Mouse (Mus musculus): ENCODE measurements around the gene Fmnl3. TPM values are rescaled to one million over a fixed set of nuclear protein-coding genes. Genes with fewer than 3 reads are reported as not detected.

Fmnl3 gene
- polyA plus RNA-seq, 1 experiment = 10.7 TPM

DNA sequence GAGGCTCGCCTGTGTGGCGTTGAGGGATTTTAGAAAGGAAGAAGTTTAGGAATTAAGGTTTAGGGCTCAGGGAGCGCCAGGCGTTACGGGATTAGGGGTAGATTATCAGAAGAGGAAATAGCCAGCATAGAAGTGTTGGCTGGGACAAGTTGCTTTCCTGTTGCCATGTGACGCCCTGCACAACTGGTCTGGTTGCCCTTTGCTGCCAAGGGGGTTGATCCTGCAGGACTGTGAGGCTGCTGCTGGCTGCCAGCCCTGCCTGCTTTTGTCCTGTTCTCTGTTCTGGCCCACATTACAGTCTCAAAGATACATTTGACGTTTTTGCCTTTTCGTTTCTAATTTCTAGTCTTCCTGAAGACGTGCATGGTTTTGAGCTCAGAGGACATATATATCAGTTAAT is 34.9 kb upstream of the Fmnl3 start:
- no peak for DNase-seq
- Histone ChIP-seq H3K4me3 (replicated peaks; ENCODE audit: insufficient read depth, low read depth, low read length) (no peak overlapping the region), H3K27me3 (ENCODE audit: control insufficient read depth, insufficient read depth, low read length) (no peaks in the 10 kb centered on the region), H3K4me1 (ENCODE audit: control insufficient read depth, insufficient read depth, low read length) (peaks cover under 1% of the 10 kb centered on the region; the same call in 1 of the 2 replicates), H3K27ac (ENCODE audit: insufficient read depth, low read length) (no peak overlapping the region)
- TF ChIP-seq POLR2A (IDR thresholded peaks at IDR 0.05; ENCODE audit: borderline replicate concordance, insufficient read depth, low read length) = no peak
- no peak for TF ChIP-seq CTCF (IDR thresholded peaks at IDR 0.05; ENCODE audit: borderline replicate concordance, insufficient read depth, low read depth, low read length)
- WGBS = 75% methylated on average over 9 of the region's 9 CpGs

DNA sequence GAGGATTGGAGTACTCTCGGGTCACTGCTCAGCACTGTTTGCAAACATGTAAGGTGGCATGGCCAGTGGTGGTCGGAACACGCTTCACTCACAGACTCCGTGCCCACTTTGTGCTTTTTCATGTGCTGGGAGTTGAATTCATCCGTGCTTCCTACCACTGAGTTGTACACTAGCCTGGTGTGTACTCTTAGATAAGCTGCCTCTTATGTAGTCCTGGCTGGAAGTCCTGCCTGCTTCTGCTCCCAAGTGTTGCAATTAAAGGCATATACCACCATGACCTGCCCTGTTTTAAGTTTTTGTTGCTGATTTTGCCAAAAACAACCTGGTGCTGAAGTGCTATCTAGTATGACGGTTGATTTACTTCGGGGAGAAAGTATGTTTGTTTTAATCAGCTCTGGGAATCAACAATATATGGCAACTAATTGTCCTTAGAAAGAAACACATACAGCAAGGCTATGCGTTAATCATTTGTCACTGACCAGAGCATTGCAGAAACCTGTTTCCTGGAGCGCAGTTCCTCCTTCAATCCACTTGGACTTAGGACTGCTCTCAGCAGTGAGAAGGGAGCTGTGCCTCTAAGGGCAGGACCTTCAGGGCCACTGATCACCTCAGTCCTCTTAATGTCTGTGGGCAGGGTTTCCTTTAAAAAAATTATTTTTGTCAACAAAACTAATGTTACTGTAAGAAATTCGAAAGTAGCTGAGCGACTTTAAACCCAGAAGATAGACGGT is 33.0 kb upstream of the Fmnl3 start:
- TF ChIP-seq CTCF (IDR thresholded peaks at IDR 0.05; ENCODE audit: borderline replicate concordance, insufficient read depth, low read depth, low read length) (no peak), POLR2A (IDR thresholded peaks at IDR 0.05; ENCODE audit: borderline replicate concordance, insufficient read depth, low read length) (no peak)
- 92% methylated on average over 12 of the region's 12 CpGs for WGBS
- H3K4me1 ChIP-seq (ENCODE audit: control insufficient read depth, insufficient read depth, low read length) = peaks cover 7% of the 10 kb centered on the region
- DNase-seq = no peak
- no peaks in the 10 kb centered on the region for H3K27me3 ChIP-seq (ENCODE audit: control insufficient read depth, insufficient read depth, low read length)
- no peak overlapping the region for H3K27ac ChIP-seq (ENCODE audit: insufficient read depth, low read length)
- H3K4me3 ChIP-seq (replicated peaks; ENCODE audit: insufficient read depth, low read depth, low read length) = no peak overlapping the region

DNA sequence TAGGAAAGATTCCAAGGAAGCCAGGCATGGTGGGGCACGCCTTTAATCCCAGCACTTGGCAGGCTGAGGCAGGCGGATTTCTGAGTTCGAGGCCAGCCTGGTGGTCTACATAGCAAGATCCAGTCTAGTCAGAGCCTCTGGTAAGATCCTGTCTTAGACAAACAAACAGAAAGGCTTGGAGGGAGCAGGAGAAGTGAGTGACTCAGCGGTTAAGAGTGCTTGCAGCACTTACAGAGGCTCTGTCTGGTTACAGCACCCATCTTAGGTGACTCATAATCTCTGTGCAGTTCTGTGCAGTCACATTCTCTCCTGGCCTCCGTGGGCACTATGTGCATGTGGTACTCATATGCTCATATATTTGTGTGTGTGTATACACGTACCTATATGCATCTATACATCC is 30.3 kb upstream of the Fmnl3 start:
- no peak for TF ChIP-seq CTCF (IDR thresholded peaks at IDR 0.05; ENCODE audit: borderline replicate concordance, insufficient read depth, low read depth, low read length)
- TF ChIP-seq POLR2A (IDR thresholded peaks at IDR 0.05; ENCODE audit: borderline replicate concordance, insufficient read depth, low read length) = no peak
- no peak for DNase-seq
- 77% methylated on average over 6 of the region's 6 CpGs for WGBS

DNA sequence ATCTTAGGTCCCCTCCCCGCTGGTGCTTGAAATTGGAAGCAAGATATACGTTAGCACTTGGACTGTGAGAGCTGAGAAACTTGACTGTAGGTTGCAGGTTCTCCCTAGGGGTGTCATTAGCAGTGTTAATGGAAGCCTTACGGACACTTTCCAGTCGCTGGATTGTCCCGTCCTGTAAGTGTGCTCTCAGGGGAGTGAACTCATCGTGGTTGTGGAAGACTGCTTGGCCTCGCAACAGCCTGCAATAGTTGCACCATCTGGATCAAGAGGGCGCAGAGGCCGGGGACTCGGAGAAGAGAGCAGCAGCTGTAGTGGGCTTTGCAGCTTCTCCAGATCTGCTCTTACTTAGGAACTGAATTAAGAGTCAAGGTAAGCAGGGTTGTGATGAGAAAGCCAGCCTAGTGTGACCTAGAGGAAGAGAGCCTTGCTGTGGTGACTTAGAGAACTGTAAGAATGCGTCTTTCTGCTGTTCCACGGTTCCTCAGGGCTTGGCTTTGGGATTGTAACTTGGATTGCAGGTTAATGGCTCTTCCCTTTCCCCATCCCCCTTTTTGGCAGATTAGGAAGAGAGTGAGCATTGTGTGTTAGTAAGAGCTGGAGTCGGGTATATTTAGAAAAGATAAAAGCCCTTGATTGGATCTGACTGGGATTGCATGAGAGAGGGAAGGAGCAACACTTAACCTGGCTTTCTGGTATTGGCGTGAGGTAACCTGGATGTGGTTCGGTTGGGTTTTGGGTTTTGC is 29.4 kb upstream of the Fmnl3 start:
- WGBS = 33% methylated on average over 15 of the region's 15 CpGs
- no peak for DNase-seq
- H3K4me1 ChIP-seq (ENCODE audit: control insufficient read depth, insufficient read depth, low read length) = peaks cover 11% of the 10 kb centered on the region
- TF ChIP-seq POLR2A (IDR thresholded peaks at IDR 0.05; ENCODE audit: borderline replicate concordance, insufficient read depth, low read length) = no peak
- no peak for TF ChIP-seq CTCF (IDR thresholded peaks at IDR 0.05; ENCODE audit: borderline replicate concordance, insufficient read depth, low read depth, low read length)
- no peaks in the 10 kb centered on the region for H3K27me3 ChIP-seq (ENCODE audit: control insufficient read depth, insufficient read depth, low read length)
- no peak overlapping the region for H3K27ac ChIP-seq (ENCODE audit: insufficient read depth, low read length)
- no peak overlapping the region for H3K4me3 ChIP-seq (replicated peaks; ENCODE audit: insufficient read depth, low read depth, low read length)

More for the DNA sequence above, 30.3 kb upstream of the Fmnl3 start:
- no peaks in the 10 kb centered on the region for H3K27me3 ChIP-seq (ENCODE audit: control insufficient read depth, insufficient read depth, low read length)
- H3K4me1 ChIP-seq (ENCODE audit: control insufficient read depth, insufficient read depth, low read length) = peaks cover 8% of the 10 kb centered on the region
- no peak overlapping the region for H3K27ac ChIP-seq (ENCODE audit: insufficient read depth, low read length)
- no peak overlapping the region for H3K4me3 ChIP-seq (replicated peaks; ENCODE audit: insufficient read depth, low read depth, low read length)

DNA sequence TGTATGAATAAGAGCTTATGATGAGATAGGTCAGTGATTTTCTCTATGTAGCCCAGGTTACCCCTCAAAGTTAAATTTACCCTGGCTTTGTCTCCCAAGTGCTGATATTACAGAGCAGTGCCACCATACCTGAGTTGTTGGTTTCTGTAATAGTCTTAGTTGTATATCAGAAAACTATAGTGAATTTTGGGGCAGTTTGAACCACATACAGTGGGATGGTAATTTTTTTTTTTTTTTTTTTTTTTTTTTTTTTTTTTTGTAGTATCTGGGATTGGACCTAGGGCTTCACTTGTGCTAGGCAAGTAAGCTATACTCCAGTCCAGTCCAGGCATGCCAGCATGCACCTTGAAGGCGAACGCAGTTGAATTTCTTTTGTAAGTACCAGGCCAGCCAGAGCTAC is 27.3 kb upstream of the Fmnl3 start:
- 80% methylated on average over 2 of the region's 2 CpGs for WGBS
- no peak overlapping the region for H3K27ac ChIP-seq (ENCODE audit: insufficient read depth, low read length)
- no peak overlapping the region for H3K4me3 ChIP-seq (replicated peaks; ENCODE audit: insufficient read depth, low read depth, low read length)
- no peaks in the 10 kb centered on the region for H3K27me3 ChIP-seq (ENCODE audit: control insufficient read depth, insufficient read depth, low read length)
- TF ChIP-seq CTCF (IDR thresholded peaks at IDR 0.05; ENCODE audit: borderline replicate concordance, insufficient read depth, low read depth, low read length) (no peak), POLR2A (IDR thresholded peaks at IDR 0.05; ENCODE audit: borderline replicate concordance, insufficient read depth, low read length) (no peak)
- H3K4me1 ChIP-seq (ENCODE audit: control insufficient read depth, insufficient read depth, low read length) = peaks cover 11% of the 10 kb centered on the region
- DNase-seq = no peak

DNA sequence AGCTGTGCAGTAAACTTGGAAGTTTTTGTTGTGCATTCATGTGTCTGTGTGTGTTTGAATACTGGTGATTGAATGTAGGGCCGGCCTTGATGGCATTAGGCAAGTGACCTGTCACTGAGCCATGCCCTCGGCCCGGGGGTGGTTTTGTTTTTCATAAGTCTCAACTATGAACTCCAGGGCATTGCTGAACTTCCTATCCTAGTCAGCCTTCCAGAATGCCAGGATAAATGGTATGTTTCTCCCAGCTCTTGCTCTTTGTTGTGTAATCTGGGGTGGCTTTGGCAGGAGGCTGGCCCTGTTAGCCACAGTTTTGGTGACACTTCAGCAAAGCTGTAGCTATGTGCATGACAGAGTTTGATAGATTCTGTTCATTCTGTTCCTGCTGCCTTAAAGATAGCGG is 26.6 kb upstream of the Fmnl3 start:
- Histone ChIP-seq H3K27ac (ENCODE audit: insufficient read depth, low read length) (no peak overlapping the region), H3K27me3 (ENCODE audit: control insufficient read depth, insufficient read depth, low read length) (no peaks in the 10 kb centered on the region), H3K4me1 (ENCODE audit: control insufficient read depth, insufficient read depth, low read length) (peaks cover 11% of the 10 kb centered on the region), H3K4me3 (replicated peaks; ENCODE audit: insufficient read depth, low read depth, low read length) (no peak overlapping the region)
- TF ChIP-seq POLR2A (IDR thresholded peaks at IDR 0.05; ENCODE audit: borderline replicate concordance, insufficient read depth, low read length) (no peak), CTCF (IDR thresholded peaks at IDR 0.05; ENCODE audit: borderline replicate concordance, insufficient read depth, low read depth, low read length) (no peak)
- no peak for DNase-seq
- WGBS = 56% methylated on average over 4 of the region's 4 CpGs

DNA sequence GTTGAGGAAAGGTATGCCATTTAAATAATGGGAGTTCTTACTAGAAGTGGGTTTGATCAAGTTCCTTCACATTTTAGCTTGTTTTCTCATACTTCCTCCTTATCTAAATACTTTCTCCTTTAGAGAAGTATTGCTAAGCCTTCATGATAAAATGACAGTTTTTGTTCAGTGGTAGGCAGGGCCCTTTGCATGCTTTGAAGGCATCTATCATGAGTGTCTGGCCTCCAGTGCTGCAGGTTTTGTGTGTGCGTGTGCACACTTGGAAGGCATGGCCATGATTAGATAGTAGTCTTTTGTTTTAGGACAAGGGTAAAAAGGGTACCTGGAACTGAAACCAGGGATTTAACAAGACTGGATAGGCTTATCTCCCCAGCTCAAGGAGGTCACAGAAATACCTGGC is 26.2 kb upstream of the Fmnl3 start:
- WGBS = 57% methylated on average over 1 of the region's 1 CpGs
- no peak overlapping the region for H3K27ac ChIP-seq (ENCODE audit: insufficient read depth, low read length)
- H3K4me1 ChIP-seq (ENCODE audit: control insufficient read depth, insufficient read depth, low read length) = peaks cover 11% of the 10 kb centered on the region
- H3K4me3 ChIP-seq (replicated peaks; ENCODE audit: insufficient read depth, low read depth, low read length) = no peak overlapping the region
- no peaks in the 10 kb centered on the region for H3K27me3 ChIP-seq (ENCODE audit: control insufficient read depth, insufficient read depth, low read length)
- TF ChIP-seq POLR2A (IDR thresholded peaks at IDR 0.05; ENCODE audit: borderline replicate concordance, insufficient read depth, low read length) (no peak), CTCF (IDR thresholded peaks at IDR 0.05; ENCODE audit: borderline replicate concordance, insufficient read depth, low read depth, low read length) (no peak)
- no peak for DNase-seq
